Comparison of ENCODE assay signal across 8 mouse cellular contexts in genomic region chr10:60351761-60352455, GRCm38 (mm10). TPM values are rescaled to one million over a fixed set of nuclear protein-coding genes. Genes with fewer than 3 reads are reported as not detected.
DNase-seq lines count a peak whose midpoint lies in the region; ATAC-seq lines count a peak whose summit lies in the region.

No protein-coding gene starts in this region.

- ATAC-seq in forebrain, embryonic 13.5 days = no peak
- ATAC-seq in heart, embryonic 11.5 days (replicated peaks; ENCODE audit: insufficient number of reproducible peaks, low FRiP score, low TSS enrichment) = no peak; the same call in 1 of the 2 replicates
- peak; percentile 37 for ATAC-seq in kidney, embryonic 14.5 days (ENCODE audit: low FRiP score, low TSS enrichment)

- H3K4me3 ChIP-seq in forebrain, embryonic 10.5 days = no peak overlapping the region
- H3K4me3 ChIP-seq in forebrain, embryonic 13.5 days = no peak overlapping the region
- H3K4me3 ChIP-seq in heart, embryonic 11.5 days (ENCODE audit: low read depth, low read length) = no peak overlapping the region
- no peak overlapping the region for H3K4me3 ChIP-seq in kidney, embryonic 14.5 days (ENCODE audit: low read length)

- peaks cover 77% of the 10 kb centered on the region for H3K4me1 ChIP-seq in forebrain, embryonic 10.5 days
- peaks cover 16% of the 10 kb centered on the region for H3K4me1 ChIP-seq in forebrain, embryonic 13.5 days
- H3K4me1 ChIP-seq in heart, embryonic 11.5 days (ENCODE audit: control insufficient read depth, insufficient read depth, low read length) = peaks cover 41% of the 10 kb centered on the region
- H3K4me1 ChIP-seq in kidney, embryonic 14.5 days (ENCODE audit: control insufficient read depth, insufficient read depth, low read length) = peaks cover 23% of the 10 kb centered on the region

- peaks cover 23% of the 10 kb centered on the region for H3K27me3 ChIP-seq in forebrain, embryonic 10.5 days (ENCODE audit: poor library complexity, severe bottlenecking)
- peaks cover 12% of the 10 kb centered on the region for H3K27me3 ChIP-seq in forebrain, embryonic 13.5 days
- H3K27me3 ChIP-seq in heart, embryonic 11.5 days (ENCODE audit: control insufficient read depth, insufficient read depth, low read length) = no peaks in the 10 kb centered on the region; the same call in 1 of the 2 replicates
- H3K27me3 ChIP-seq in kidney, embryonic 14.5 days (ENCODE audit: control insufficient read depth, insufficient read depth, low read length) = no peaks in the 10 kb centered on the region
- no peaks in the 10 kb centered on the region for H3K27me3 ChIP-seq in splenic B cell, adult 2 months (ENCODE audit: control insufficient read depth, insufficient read depth, low read length, poor library complexity, severe bottlenecking)

- H3K36me3 ChIP-seq in forebrain, embryonic 10.5 days (replicated peaks) = no peaks in the 10 kb centered on the region
- H3K36me3 ChIP-seq in forebrain, embryonic 13.5 days (ENCODE audit: poor library complexity, severe bottlenecking) = no peaks in the 10 kb centered on the region
- no peaks in the 10 kb centered on the region for H3K36me3 ChIP-seq in heart, embryonic 11.5 days (ENCODE audit: control insufficient read depth, insufficient read depth, low read length)
- no peaks in the 10 kb centered on the region for H3K36me3 ChIP-seq in kidney, embryonic 14.5 days (ENCODE audit: control insufficient read depth, insufficient read depth, low read length)
- H3K36me3 ChIP-seq in splenic B cell, adult 2 months (ENCODE audit: control insufficient read depth, insufficient read depth, low read length, poor library complexity, severe bottlenecking) = no peaks in the 10 kb centered on the region

- H3K4me2 ChIP-seq in forebrain, embryonic 13.5 days = no peak overlapping the region
- peak overlapping the region; percentile 42 for H3K4me2 ChIP-seq in heart, embryonic 11.5 days
- H3K4me2 ChIP-seq in kidney, embryonic 14.5 days (replicated peaks; ENCODE audit: low read depth, low read length) = no peak overlapping the region; the same call in 1 of the 2 replicates

- no peaks in the 10 kb centered on the region for H3K9me3 ChIP-seq in forebrain, embryonic 10.5 days
- no peaks in the 10 kb centered on the region for H3K9me3 ChIP-seq in forebrain, embryonic 13.5 days (replicated peaks)
- no peaks in the 10 kb centered on the region for H3K9me3 ChIP-seq in heart, embryonic 11.5 days (replicated peaks; ENCODE audit: control insufficient read depth, low read length)
- no peaks in the 10 kb centered on the region for H3K9me3 ChIP-seq in kidney, embryonic 14.5 days (ENCODE audit: control insufficient read depth, low read length)

- DNase-seq in forebrain, embryonic 10.5 days (ENCODE audit: extremely low spot score, low spot score) = peak; percentile 28
- peak; percentile 79 for DNase-seq in embryo, embryonic 10.5 days (ENCODE audit: low spot score)
- peak; percentile 78 for DNase-seq in lung, postnatal 14 days
- DNase-seq in splenic B cell, adult 2 months (ENCODE audit: low read depth, low spot score) = peak; percentile 88
- DNase-seq in frontal cortex, postnatal 36 days (ENCODE audit: low spot score in 2 of 2) = no peak

- WGBS in forebrain, embryonic 10.5 days = 35% methylated on average over 7 of the region's 7 CpGs
- whole genome bisulfite sequencing in forebrain, embryonic 13.5 days = 43% methylated on average over 7 of the region's 7 CpGs
- WGBS in heart, embryonic 11.5 days (ENCODE audit: insufficient replicate concordance) = 35% methylated on average over 7 of the region's 7 CpGs
- WGBS in kidney, embryonic 14.5 days = 21% methylated on average over 7 of the region's 7 CpGs

- H3K9ac ChIP-seq in forebrain, embryonic 13.5 days = no peak overlapping the region
- no peak overlapping the region for H3K9ac ChIP-seq in heart, embryonic 11.5 days (ENCODE audit: low read depth, low read length)
- H3K9ac ChIP-seq in kidney, embryonic 14.5 days (ENCODE audit: low read depth, low read length) = no peak overlapping the region

- peak overlapping the region; percentile 71 for H3K27ac ChIP-seq in forebrain, embryonic 10.5 days
- no peak overlapping the region for H3K27ac ChIP-seq in forebrain, embryonic 13.5 days
- H3K27ac ChIP-seq in heart, embryonic 11.5 days (ENCODE audit: low read depth, low read length) = peak overlapping the region; percentile 76
- H3K27ac ChIP-seq in kidney, embryonic 14.5 days (ENCODE audit: low read depth, low read length) = peak overlapping the region; percentile 59

RNA-seq across cellular contexts. Expression of gene Vsir, which starts 5.3 kb away (rescaled TPM):
- polyA plus RNA-seq in forebrain, embryonic 10.5 days (2016; fragmentation: Nextera tagmentation; extraction: Ambion mirVana) = 1.2 and 1.4 TPM in 2 replicates
- polyA plus RNA-seq in forebrain, embryonic 13.5 days (2015; fragmentation: Nextera tagmentation; extraction: Ambion mirVana) = 1.2 and 1.3 TPM in 2 replicates
- polyA plus RNA-seq in heart, embryonic 11.5 days (2014; fragmentation: Nextera tagmentation; extraction: Ambion mirVana) = 1.2 and 1.9 TPM in 2 replicates
- 2.2 and 4.6 TPM in 2 replicates for polyA plus RNA-seq in kidney, embryonic 14.5 days (2014; fragmentation: Nextera tagmentation; extraction: Ambion mirVana)

RNA-seq across cellular contexts. Expression of gene Gm17455, which starts 47.6 kb away (rescaled TPM):
- polyA plus RNA-seq in forebrain, embryonic 10.5 days (2016; fragmentation: Nextera tagmentation; extraction: Ambion mirVana) = 0.93 and 1.9 TPM in 2 replicates
- polyA plus RNA-seq in forebrain, embryonic 13.5 days (2015; fragmentation: Nextera tagmentation; extraction: Ambion mirVana) = 2.0 and 4.2 TPM in 2 replicates
- 0.66 and 1.6 TPM in 2 replicates for polyA plus RNA-seq in heart, embryonic 11.5 days (2014; fragmentation: Nextera tagmentation; extraction: Ambion mirVana)
- polyA plus RNA-seq in kidney, embryonic 14.5 days (2014; fragmentation: Nextera tagmentation; extraction: Ambion mirVana) = 0.70 and 1.0 TPM in 2 replicates

Comparison
In these comparisons a context has a peak if more than half of its experiments do, and no peak if none do; other contexts are left out.
1. DNase-seq: peak in forebrain, embryonic 10.5 days (single experiment), embryo, embryonic 10.5 days (single experiment), lung, postnatal 14 days (single experiment) and splenic B cell, adult 2 months (single experiment); none in frontal cortex, postnatal 36 days (0 of 2).